33 mouse cellular contexts compared by ENCODE assay signal in genomic region chr11:30928079-30928478, GRCm38 (mm10). TPM values are rescaled to one million over a fixed set of nuclear protein-coding genes. Genes with fewer than 3 reads are reported as not detected.
A peak's percentile ranks its signal among the peaks of the same experiment; 100 is the strongest.
DNase-seq lines count a peak whose midpoint lies in the region; ATAC-seq and TF ChIP-seq lines count a peak whose summit lies in the region.
"Had no signal": no experiment of that assay in that cellular context is flagged by ENCODE, and none has a peak within 500 bp of the region (broad histone marks: within the 10 kb centered on the region; RNA-seq: fewer than 3 reads in every experiment).

No protein-coding gene starts in this region.

- H3K4me3 ChIP-seq in layer of hippocampus, adult 2 months, result no peak overlapping the region
- H3K4me3 ChIP-seq: embryonic facial prominence, embryonic 13.5 days; erythroblast, embryonic 14.5 days; forebrain, embryonic 12.5 days; heart, embryonic 13.5 days; kidney, embryonic 15.5 days; lung, embryonic 15.5 days; megakaryocyte, embryonic 14.5 days; stomach, embryonic 15.5 days had no signal

- ATAC-seq in erythroblast, adult 5-6 weeks (replicated peaks; ENCODE audit: low FRiP score, poor library complexity, severe bottlenecking), result 0 out of 2 replicates have a peak, but pooled peaks have one; percentile 36
- ATAC-seq in megakaryocyte-erythroid progenitor cell, adult 5-6 weeks (replicated peaks; ENCODE audit: low FRiP score, low TSS enrichment, poor library complexity, severe bottlenecking), result peak; percentile 90
- no peak for ATAC-seq in cerebellum, adult (ENCODE audit: insufficient number of reproducible peaks, low FRiP score, low TSS enrichment)
- ATAC-seq: forebrain, postnatal 0 days; intestine, postnatal 0 days had no signal

- peak overlapping the region; percentile 65 for H3K27ac ChIP-seq in layer of hippocampus, adult 2 months
- H3K27ac ChIP-seq: embryonic facial prominence, embryonic 13.5 days; forebrain, embryonic 12.5 days; heart, embryonic 13.5 days; hindbrain, embryonic 14.5 days; kidney, embryonic 15.5 days; lung, embryonic 15.5 days; stomach, embryonic 15.5 days had no signal

- TF ChIP-seq CTCF in layer of hippocampus, adult 2 months (conservative IDR thresholded peaks at IDR 0.05), result no peak

- no peak for DNase-seq in layer of hippocampus, adult 2 months (ENCODE audit: low spot score in 2 of 2)
- no peak for DNase-seq in layer of hippocampus, postnatal 14 days (ENCODE audit: low spot score in 2 of 2)
- peak; percentile 40 for DNase-seq in MEL-GATA-1-ER (ENCODE audit: extremely low read depth, low read depth)
- no peak for DNase-seq in embryo, embryonic 10 days (ENCODE audit: low spot score)
- DNase-seq: adrenal gland, postnatal 25 days; cerebellum, adult 11 months; cerebellum, adult 9-10 months; cerebellum, postnatal 36 days; forebrain, postnatal 0 days; heart, postnatal 10 days; kidney, postnatal 36 days; layer of hippocampus, postnatal 36 days; left cerebral cortex, postnatal 4 days; lung, postnatal 36 days; midbrain, embryonic 14.5 days; right cerebral cortex, postnatal 14 days; thymus, postnatal 14 days had no signal

RNA-seq across cellular contexts. Expression of gene Erlec1, which starts 26.1 kb away (rescaled TPM):
- 10 to 100 TPM; 52.7 to 56.8 TPM for total RNA-seq in layer of hippocampus, adult 2 months (2021)
- total RNA-seq in layer of hippocampus, postnatal 14 days (2021), result 10 to 100 TPM; 58.7 to 59.2 TPM
- 69.6 and 80.3 TPM in 2 replicates for total RNA-seq in erythroblast, adult 5-6 weeks (2015; ENCODE audit: low replicate concordance)
- total RNA-seq in erythroblast, adult 5-6 weeks (2017; ENCODE audit: low replicate concordance), result 123 and 129 TPM in 2 replicates
- total RNA-seq in megakaryocyte-erythroid progenitor cell, adult 5-6 weeks (2014; fragmentation: Nextera tagmentation), result 13.6 and 27.0 TPM in 2 replicates
- total RNA-seq in megakaryocyte-erythroid progenitor cell, adult 5-6 weeks (2017), result 15.9 and 22.5 TPM in 2 replicates

RNA-seq across cellular contexts. Expression of gene Asb3, which starts 42.9 kb away (rescaled TPM):
- 10 to 100 TPM; 18.6 to 18.8 TPM for total RNA-seq in layer of hippocampus, adult 2 months (2021)
- 10 to 100 TPM; 15.2 to 17.9 TPM for total RNA-seq in layer of hippocampus, postnatal 14 days (2021)
- 23.6 and 27.4 TPM in 2 replicates for total RNA-seq in erythroblast, adult 5-6 weeks (2015; ENCODE audit: low replicate concordance)
- total RNA-seq in erythroblast, adult 5-6 weeks (2017; ENCODE audit: low replicate concordance), result 20.9 and 29.5 TPM in 2 replicates
- 6.9 and 9.6 TPM in 2 replicates for total RNA-seq in megakaryocyte-erythroid progenitor cell, adult 5-6 weeks (2014; fragmentation: Nextera tagmentation)
- 15.0 and 19.9 TPM in 2 replicates for total RNA-seq in megakaryocyte-erythroid progenitor cell, adult 5-6 weeks (2017)

RNA-seq across cellular contexts. Expression of gene Gpr75, which starts 42.9 kb away (rescaled TPM):
- total RNA-seq in layer of hippocampus, adult 2 months (2021), result 10 to 100 TPM; 12.8 TPM
- total RNA-seq in layer of hippocampus, postnatal 14 days (2021), result 1 to 10 TPM; 8.8 TPM
- 1.5 TPM in 1 of 2 replicates, not detected in the other for total RNA-seq in erythroblast, adult 5-6 weeks (2015; ENCODE audit: low replicate concordance)
- total RNA-seq in erythroblast, adult 5-6 weeks (2017; ENCODE audit: low replicate concordance), result not detected in 2 replicates
- total RNA-seq in megakaryocyte-erythroid progenitor cell, adult 5-6 weeks (2014; fragmentation: Nextera tagmentation), result not detected in 2 replicates
- not detected in 2 replicates for total RNA-seq in megakaryocyte-erythroid progenitor cell, adult 5-6 weeks (2017)
- total RNA-seq: CH12.LX; heart, postnatal 10 days; hematopoietic stem cell, adult 5-6 weeks; monocyte, adult 5-6 weeks had no signal

RNA-seq across cellular contexts. Expression of gene Chac2, which starts 58.1 kb away (rescaled TPM):
- 10 to 100 TPM; 12.7 to 14.6 TPM for total RNA-seq in layer of hippocampus, adult 2 months (2021)
- total RNA-seq in layer of hippocampus, postnatal 14 days (2021), result 10 to 100 TPM; 14.8 to 17.5 TPM
- total RNA-seq in erythroblast, adult 5-6 weeks (2015; ENCODE audit: low replicate concordance), result 172 and 208 TPM in 2 replicates
- 380 and 474 TPM in 2 replicates for total RNA-seq in erythroblast, adult 5-6 weeks (2017; ENCODE audit: low replicate concordance)
- total RNA-seq in megakaryocyte-erythroid progenitor cell, adult 5-6 weeks (2014; fragmentation: Nextera tagmentation), result 12.4 and 15.8 TPM in 2 replicates
- 42.7 and 57.7 TPM in 2 replicates for total RNA-seq in megakaryocyte-erythroid progenitor cell, adult 5-6 weeks (2017)
